Mouse (Mus musculus) central nervous system, embryonic 11.5 days (tissue): ENCODE results near the gene Gsc. TPM values are rescaled to one million over a fixed set of nuclear protein-coding genes. Genes with fewer than 3 reads are reported as not detected.

ENCODE experiments used
- polyA plus RNA-seq: library from polyadenylated mRNA; depleted of rRNA; stranded (reverse); fragments of >200 nt; gene quantifications from 2 replicates; pipeline ENCODE4 v1.2.3, GENCODE M21; 2012; rRNA removed

The Gsc gene
- 1.2 and 13.8 TPM in 2 replicates for polyA plus RNA-seq

GRCm38 (mm10) chr12:104472601-104473424 lies at the start of gene Gsc:
Gene Gsc (minus strand): TSS chr12:104473330.

Other genes starting within 250 kb of the Gsc start
- gene Serpina3g, start 237.1 kb downstream of the Gsc start, polyA plus RNA-seq, result 0.25 and 0.68 TPM in 2 replicates
- gene Serpina3i, start 210.2 kb downstream of the Gsc start, polyA plus RNA-seq, result 0.05 and 0.07 TPM in 2 replicates
- gene Serpina3j, start 158.8 kb downstream of the Gsc start, polyA plus RNA-seq, result not detected in 2 replicates
- not detected in 2 replicates for gene Serpina3k, start 134.8 kb downstream of the Gsc start, polyA plus RNA-seq
- not detected in 2 replicates for gene Serpina3m, start 134.8 kb downstream of the Gsc start, polyA plus RNA-seq
- gene Serpina3n, start 66.6 kb downstream of the Gsc start, polyA plus RNA-seq, result not detected in 2 replicates